Mouse (Mus musculus) stomach, postnatal 0 days (tissue): Measurements from ENCODE around the gene Nup50.

Experiments used
- CTCF ChIP-seq: IDR thresholded peaks from 2 replicates; pipeline ENCODE4 v1.5.1; 2016; ENCODE audit warnings: antibody characterized with exemption, low read depth, mild to moderate bottlenecking, moderate library complexity
- EP300 ChIP-seq: optimal IDR thresholded peaks from 2 replicates; pipeline ENCODE3; 2016; ENCODE audit warnings: antibody characterized with exemption

DNA sequence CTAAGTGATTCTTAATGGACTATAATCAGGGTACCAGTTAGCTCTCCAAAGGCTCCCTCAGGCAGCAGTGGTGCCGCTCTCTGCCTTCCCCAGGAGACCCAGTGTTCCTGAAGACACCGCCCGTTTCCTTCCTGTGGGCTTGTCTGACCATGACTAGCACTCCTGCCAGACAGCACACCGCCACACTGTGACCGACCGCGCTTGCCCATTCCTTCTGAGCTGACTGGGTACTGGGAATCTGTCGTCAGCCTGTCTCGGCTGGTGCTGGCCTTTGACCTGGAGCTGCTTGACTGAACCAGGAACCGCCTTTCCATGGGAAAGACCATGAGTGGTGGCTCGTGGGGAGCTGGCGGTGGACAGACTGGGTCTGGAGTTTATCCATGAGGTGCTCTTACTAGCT is 16.9 kb downstream of the Nup50 start:
- TF ChIP-seq CTCF = no peak
- TF ChIP-seq EP300 = no peak
